Mouse (Mus musculus): ENCODE results near the gene Gm40193. TPM values are rescaled to one million over a fixed set of nuclear protein-coding genes. Genes with fewer than 3 reads are reported as not detected.
A peak's percentile ranks its signal among the peaks of the same experiment; 100 is the strongest.

Gene Gm40193
- total RNA-seq, 4 experiments from 2014 or later = not detected

DNA sequence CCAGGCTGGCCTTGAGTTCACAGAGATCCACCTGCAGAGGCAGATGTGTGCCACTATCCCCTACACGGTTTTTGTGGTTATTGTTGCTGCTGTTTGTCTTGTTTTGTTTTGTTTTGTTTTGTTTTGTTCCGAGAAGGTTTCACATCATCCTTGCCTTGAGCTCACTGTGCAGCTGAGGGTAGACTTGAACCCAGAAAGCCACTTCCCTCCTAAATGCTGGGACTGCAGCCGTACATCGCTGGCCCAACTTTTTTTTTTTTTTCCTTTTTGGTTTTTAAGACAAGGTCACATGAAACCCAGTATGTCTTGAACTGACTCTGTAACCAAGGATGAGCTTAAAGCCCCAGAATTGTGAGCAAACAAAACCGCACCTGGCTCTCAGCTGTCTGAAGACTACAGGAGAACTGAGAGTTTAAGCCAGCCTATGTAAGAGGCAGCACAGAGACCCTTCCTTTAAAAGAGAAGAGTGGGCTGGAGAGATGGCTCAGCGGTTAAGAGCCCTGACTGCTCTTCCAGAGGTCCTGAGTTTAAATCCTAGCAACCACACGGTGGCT, 25.7 kb downstream of the Gm40193 start:
- no peak for DNase-seq (ENCODE audit: low spot score in 2 of 2)

DNA sequence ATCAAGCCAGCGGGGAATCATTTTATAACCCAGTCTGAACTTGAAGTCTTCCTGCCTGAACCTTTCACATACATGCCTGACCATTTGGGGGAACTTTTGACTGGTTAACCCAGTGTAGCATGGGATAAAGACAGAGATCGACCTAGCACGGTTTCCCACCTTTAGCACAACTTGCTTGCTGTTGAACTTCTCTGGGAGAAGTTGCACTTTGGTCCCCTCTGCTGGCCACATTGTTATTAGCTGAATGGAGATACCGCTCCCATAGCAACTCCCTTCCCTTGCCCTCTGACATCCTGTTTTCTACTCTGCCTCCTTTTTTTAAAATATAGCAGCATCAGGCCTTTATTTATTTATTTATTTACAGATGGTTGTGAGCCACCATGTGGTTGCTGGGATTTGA, 26.4 kb downstream of the Gm40193 start:
- peak in 1 of 2 experiments; percentile 32 for DNase-seq (ENCODE audit: low spot score in 2 of 2)

DNA sequence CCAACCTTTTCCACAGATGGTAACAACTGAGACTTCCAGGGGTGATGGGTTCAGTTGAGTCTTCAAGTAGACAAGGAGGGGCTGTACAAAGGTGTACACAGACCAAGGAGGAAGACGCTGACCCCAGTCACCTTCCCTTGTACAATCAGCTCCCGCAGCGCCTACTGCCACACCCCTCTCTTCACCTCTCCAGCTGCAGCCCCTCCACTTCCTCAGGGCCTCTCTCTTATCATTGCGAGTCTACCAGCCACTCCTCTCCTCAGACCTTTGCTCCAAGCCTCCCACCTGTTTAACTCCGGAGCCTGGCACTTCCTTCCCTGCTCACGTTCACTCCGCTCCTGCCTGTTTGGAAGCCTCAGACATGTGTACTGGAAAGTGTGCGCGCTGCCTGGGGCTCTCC, 27.8 kb downstream of the Gm40193 start, which contains the start of gene Tm4sf5:
TSS of gene Tm4sf5 (plus strand) at position 275 of the 400 bp plus-strand sequence.
- no peak for DNase-seq (ENCODE audit: low spot score in 2 of 2)

DNA sequence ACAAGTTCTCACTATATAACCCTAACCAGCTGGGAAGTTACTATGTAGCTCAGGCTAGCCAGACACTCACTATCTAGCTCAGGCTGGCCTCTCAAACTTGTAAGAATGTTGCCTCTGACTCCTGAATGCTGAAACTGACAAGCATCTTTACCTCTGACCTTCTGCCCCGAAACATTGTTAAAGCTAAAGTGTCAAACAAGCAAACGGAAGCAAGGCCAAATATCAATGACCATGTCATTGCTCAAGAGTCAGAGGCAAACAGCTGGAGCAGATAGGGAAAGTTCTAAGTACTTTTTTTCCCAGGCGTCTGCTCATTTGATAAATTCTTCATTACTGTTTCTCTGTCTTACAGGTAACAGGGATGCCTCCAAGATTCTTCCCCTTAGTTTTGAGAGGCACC, 30.7 kb downstream of the Gm40193 start:
- DNase-seq (ENCODE audit: low spot score in 2 of 2) = no peak

DNA sequence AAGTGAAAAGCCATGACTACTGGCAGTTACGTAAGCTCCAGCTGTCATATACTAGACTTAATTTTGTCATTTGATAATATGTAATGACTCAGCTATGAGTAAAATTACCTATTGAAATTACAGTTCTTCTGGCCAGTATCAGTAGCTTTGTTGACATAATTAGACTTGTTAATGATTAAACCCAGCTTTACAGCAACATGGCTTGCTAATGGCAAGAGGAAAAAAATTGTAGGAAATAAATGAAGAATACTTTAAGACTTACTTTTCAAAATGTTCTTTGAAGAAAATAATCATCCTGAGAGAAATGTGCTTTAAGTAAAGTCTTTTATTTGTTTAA, 32.3 kb downstream of the Gm40193 start:
- DNase-seq (ENCODE audit: low spot score in 2 of 2) = no peak

DNA sequence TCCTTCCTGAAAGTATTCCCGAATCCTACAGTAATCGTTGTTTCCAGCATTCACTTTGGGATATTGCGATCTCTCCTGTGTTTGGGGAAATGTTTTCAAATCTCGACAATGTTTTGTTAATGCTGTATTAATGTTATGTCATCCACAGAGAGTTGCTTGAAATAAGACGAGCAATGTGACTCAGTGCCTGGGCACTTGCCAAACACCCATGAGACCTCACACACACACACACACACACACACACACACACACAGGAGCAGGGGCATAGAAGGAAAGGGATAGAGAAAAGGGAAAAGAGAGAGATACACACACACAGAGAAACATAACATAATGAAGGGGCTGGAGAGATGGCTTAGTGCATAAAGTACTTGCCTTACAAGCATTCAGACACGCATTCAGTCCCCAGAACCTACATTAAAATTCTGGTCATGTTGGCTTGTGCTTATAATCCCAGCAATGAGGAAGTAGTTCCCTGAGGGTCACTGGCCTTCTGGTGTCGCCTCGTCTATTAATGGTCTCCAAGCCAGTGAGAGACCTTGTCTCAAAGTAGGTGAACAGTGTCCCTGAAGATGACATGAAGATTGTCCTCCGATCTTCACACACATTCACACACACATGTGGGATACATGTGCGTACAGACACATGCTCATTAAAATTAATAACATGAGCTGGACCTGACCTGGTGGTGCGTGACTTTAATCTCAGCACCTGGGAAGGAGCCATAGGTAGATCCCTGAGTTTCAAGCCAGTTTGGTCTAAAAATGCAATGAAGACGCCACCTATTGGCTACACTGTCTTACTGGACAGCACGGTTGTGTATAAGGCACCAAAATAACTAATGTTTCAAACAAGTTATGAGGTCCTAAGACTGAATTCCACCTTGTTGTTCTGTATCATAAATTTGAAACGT, 32.9 kb downstream of the Gm40193 start:
- DNase-seq (ENCODE audit: low spot score in 2 of 2) = no peak

DNA sequence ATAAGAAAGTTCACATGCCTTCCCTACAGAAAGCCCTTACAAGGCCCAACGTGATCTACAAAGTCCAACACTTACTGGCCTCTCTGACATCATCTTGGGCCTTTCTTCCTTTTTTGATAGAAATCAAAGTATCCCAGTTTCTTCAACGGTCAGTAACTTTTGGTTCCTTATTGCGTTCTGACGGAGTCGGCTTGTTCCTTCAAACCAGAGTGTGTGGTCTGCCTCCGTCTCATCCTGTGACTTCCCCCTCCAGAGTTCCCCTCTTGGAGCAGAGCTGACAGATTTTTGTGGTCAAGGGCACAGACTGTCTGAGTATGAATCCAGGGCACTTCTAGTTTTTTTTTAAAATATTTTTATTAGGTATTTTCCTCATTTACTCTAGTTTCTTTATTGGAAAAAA, 43.1 kb downstream of the Gm40193 start:
- no peak for DNase-seq (ENCODE audit: low spot score in 2 of 2)

DNA sequence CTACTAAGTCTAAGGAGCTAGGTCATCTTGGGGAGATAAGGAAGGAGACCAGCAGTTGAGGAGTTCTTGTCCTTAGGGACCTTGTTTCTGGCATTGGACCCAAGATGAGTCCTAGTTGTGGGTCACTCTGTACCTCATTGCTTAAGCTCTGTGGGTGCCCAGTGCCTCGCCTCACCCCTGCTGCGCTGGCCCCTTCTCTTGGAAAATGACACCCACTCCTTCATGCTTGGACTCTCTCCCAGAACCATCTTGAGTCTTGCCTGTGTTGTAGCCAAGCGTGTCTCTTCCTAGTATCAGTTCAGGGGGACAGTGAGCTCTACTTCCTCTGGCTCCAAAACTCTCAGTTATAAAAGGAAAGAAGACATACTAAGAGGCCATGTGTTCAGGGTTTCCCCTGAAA, 43.6 kb downstream of the Gm40193 start:
- no peak for DNase-seq (ENCODE audit: low spot score in 2 of 2)

DNA sequence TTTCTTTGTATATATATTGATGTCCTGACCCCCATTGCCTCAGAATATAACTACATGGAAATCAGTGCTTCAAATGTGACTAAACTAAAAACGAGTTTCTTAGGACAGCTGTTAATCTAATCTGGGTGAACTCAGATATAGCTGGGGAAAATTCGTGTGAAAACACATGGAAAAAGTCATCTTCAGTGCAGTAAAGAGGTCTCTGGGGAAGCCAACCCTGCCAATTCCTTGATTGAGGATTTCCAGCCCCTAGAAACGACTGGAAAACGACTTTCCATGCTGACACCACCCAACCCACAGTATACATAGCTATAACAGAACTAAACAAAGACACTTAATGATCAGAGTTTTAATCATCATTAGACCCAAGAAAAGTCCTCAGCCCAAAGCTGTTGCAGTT, 44.9 kb downstream of the Gm40193 start:
- no peak for DNase-seq (ENCODE audit: low spot score in 2 of 2)

DNA sequence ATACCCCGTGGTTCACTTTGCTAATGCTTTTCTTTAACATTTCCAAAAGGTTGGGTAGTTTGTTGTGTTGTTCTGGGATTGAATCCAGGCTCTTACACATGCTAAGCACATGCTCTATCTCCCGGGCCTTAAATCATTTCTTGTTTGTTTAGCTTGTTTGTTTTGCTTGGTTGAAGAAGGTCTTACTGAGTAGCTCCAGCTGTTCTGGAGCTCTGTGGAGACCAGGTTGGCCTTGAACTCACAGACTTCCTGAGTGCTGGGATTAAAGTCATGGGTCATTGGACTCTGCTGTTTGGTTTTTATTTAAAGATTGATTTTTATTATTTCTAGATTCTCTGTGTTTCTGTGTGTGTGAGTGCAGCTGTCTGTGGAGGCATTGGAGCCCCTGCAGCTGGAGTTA, 47.2 kb downstream of the Gm40193 start:
- no peak for DNase-seq (ENCODE audit: low spot score in 2 of 2)

Other genes with a start within 250 kb of the Gm40193 start
- under 1 TPM in 3 of 4 experiments, not detected in 1; 0.18 to 0.38 (median 0.18) TPM for gene Alox12e, start 210.3 kb downstream of the Gm40193 start, total RNA-seq (2022)
- gene Alox15, start 180.9 kb downstream of the Gm40193 start, total RNA-seq (2022) = under 1 TPM in 2 of 4 experiments, not detected in 2; 0.45 to 0.61 TPM
- 10 to 100 TPM; 32.8 to 35.6 (median 33.8) TPM for gene Pelp1, start 122.9 kb downstream of the Gm40193 start, total RNA-seq (2022)
- gene Arrb2, start 100.3 kb downstream of the Gm40193 start, total RNA-seq (2022) = 100 to 1,000 TPM in 2 of 4 experiments, 10 to 100 TPM in 2; 97.4 to 116 (median 101) TPM
- 10 to 100 TPM; 10.6 to 16.9 (median 15.2) TPM for gene Med11, start 81.0 kb downstream of the Gm40193 start, total RNA-seq (2022)
- gene Zmynd15, start 73.5 kb downstream of the Gm40193 start, total RNA-seq (2022) = 1 to 10 TPM in 2 of 4 experiments, under 1 TPM in 2; 0.45 to 2.0 (median 1.1) TPM
- gene Cxcl16, start 73.0 kb downstream of the Gm40193 start, total RNA-seq (2022) = 1 to 10 TPM; 1.4 to 6.7 (median 3.5) TPM
- gene Tm4sf5, start 27.7 kb downstream of the Gm40193 start, total RNA-seq (2022) = not detected
- not detected for gene Vmo1, start 18.3 kb downstream of the Gm40193 start, total RNA-seq (2022)
- not detected for gene Gltpd2, start 13.7 kb downstream of the Gm40193 start, total RNA-seq (2022)
- 100 to 1,000 TPM; 176 to 204 (median 189) TPM for gene Psmb6, start 7.6 kb downstream of the Gm40193 start, total RNA-seq (2022)
- gene Pld2, start 7.1 kb upstream of the Gm40193 start, total RNA-seq (2022) = 10 to 100 TPM; 18.2 to 23.4 (median 20.2) TPM
- 100 to 1,000 TPM; 419 to 496 (median 460) TPM for gene Mink1, start 29.9 kb upstream of the Gm40193 start, total RNA-seq (2022)
- gene 4930544D05Rik, start 82.9 kb upstream of the Gm40193 start, total RNA-seq (2022) = 1 to 10 TPM in 1 of 4 experiments, under 1 TPM in 2, not detected in 1; 0.54 to 1.1 (median 0.87) TPM
- gene Chrne, start 86.3 kb upstream of the Gm40193 start, total RNA-seq (2022) = 1 to 10 TPM in 1 of 4 experiments, not detected in 3; 1.0 TPM
- gene Gp1ba, start 106.2 kb upstream of the Gm40193 start, total RNA-seq (2022) = under 1 TPM in 1 of 4 experiments, not detected in 3; 0.21 TPM
- 100 to 1,000 TPM in 1 of 4 experiments, 10 to 100 TPM in 3; 84.8 to 102 (median 92.8) TPM for gene Rnf167, start 114.3 kb upstream of the Gm40193 start, total RNA-seq (2022)
- 100 to 1,000 TPM; 118 to 129 (median 122) TPM for gene Slc25a11, start 114.5 kb upstream of the Gm40193 start, total RNA-seq (2022)
- 100 to 1,000 TPM; 268 to 335 (median 298) TPM for gene Pfn1, start 121.7 kb upstream of the Gm40193 start, total RNA-seq (2022)
- gene Eno3, start 124.3 kb upstream of the Gm40193 start, total RNA-seq (2022) = 10 to 100 TPM in 3 of 4 experiments, 1 to 10 TPM in 1; 10.0 to 14.5 (median 11.2) TPM
- gene Spag7, start 136.5 kb upstream of the Gm40193 start, total RNA-seq (2022) = 10 to 100 TPM; 47.4 to 54.8 (median 51.8) TPM
- gene Camta2, start 155.2 kb upstream of the Gm40193 start, total RNA-seq (2022) = 100 to 1,000 TPM; 291 to 332 (median 307) TPM
- 1 to 10 TPM; 3.8 to 6.5 (median 4.7) TPM for gene Inca1, start 167.2 kb upstream of the Gm40193 start, total RNA-seq (2022)
- gene Kif1c, start 167.6 kb upstream of the Gm40193 start, total RNA-seq (2022) = 10 to 100 TPM; 71.2 to 92.9 (median 83.9) TPM
- 10 to 100 TPM; 20.4 to 23.8 (median 22.2) TPM for gene Zfp3, start 231.3 kb upstream of the Gm40193 start, total RNA-seq (2022)

Data from layer of hippocampus, adult 8-10 months (tissue).